In genomic region chr11:20631026-20631940, GRCm38 (mm10) we compare ENCODE assay signal across 8 mouse cellular contexts.
DNase-seq lines count a peak whose midpoint lies in the region; ATAC-seq and TF ChIP-seq lines count a peak whose summit lies in the region.

No protein-coding gene starts in this region.

- peak overlapping the region; percentile 54 for H3K4me3 ChIP-seq in C2C12 (ENCODE audit: insufficient read depth, poor library complexity, severe bottlenecking)
- peak overlapping the region; percentile 80 for H3K4me3 ChIP-seq in bone marrow, adult 2 months (replicated peaks; ENCODE audit: control insufficient read depth, low read depth, low read length)
- peak overlapping the region; percentile 90 for H3K4me3 ChIP-seq in embryonic facial prominence, embryonic 14.5 days (ENCODE audit: low read depth, low read length)
- peak overlapping the region; percentile 73 for H3K4me3 ChIP-seq in limb, embryonic 13.5 days
- peak overlapping the region; percentile 74 for H3K4me3 ChIP-seq in midbrain, embryonic 15.5 days

- H3K4me2 ChIP-seq in embryonic facial prominence, embryonic 14.5 days (ENCODE audit: low read depth, low read length) = peak overlapping the region; percentile 60
- H3K4me2 ChIP-seq in limb, embryonic 13.5 days (replicated peaks) = peak overlapping the region; percentile 82
- peak overlapping the region; percentile 76 for H3K4me2 ChIP-seq in midbrain, embryonic 15.5 days

- H3K9me3 ChIP-seq in embryonic facial prominence, embryonic 14.5 days (ENCODE audit: control insufficient read depth, low read length) = no peaks in the 10 kb centered on the region
- H3K9me3 ChIP-seq in limb, embryonic 13.5 days = no peaks in the 10 kb centered on the region
- no peaks in the 10 kb centered on the region for H3K9me3 ChIP-seq in midbrain, embryonic 15.5 days

- TF ChIP-seq POLR2A in bone marrow, adult 2 months (IDR thresholded peaks at IDR 0.05; ENCODE audit: borderline replicate concordance, control insufficient read depth, low read depth, low read length) = no peak; the same call in 1 of the 2 replicates

- H3K79me2 ChIP-seq in C2C12 (ENCODE audit: control insufficient read depth, insufficient read depth) = peaks cover 64% of the 10 kb centered on the region

- peak overlapping the region; percentile 95 for H3K9ac ChIP-seq in embryonic facial prominence, embryonic 14.5 days (ENCODE audit: low read depth, low read length)
- peak overlapping the region; percentile 83 for H3K9ac ChIP-seq in limb, embryonic 13.5 days
- H3K9ac ChIP-seq in midbrain, embryonic 15.5 days = peak overlapping the region; percentile 73

- no peaks in the 10 kb centered on the region for H3K4me1 ChIP-seq in bone marrow, adult 2 months (ENCODE audit: control insufficient read depth, insufficient read depth, low read length)
- peaks cover 15% of the 10 kb centered on the region for H3K4me1 ChIP-seq in embryonic facial prominence, embryonic 14.5 days (ENCODE audit: control insufficient read depth, insufficient read depth, low read length)
- H3K4me1 ChIP-seq in limb, embryonic 13.5 days = peaks cover 39% of the 10 kb centered on the region
- H3K4me1 ChIP-seq in midbrain, embryonic 15.5 days = peaks cover 25% of the 10 kb centered on the region

- H3K27ac ChIP-seq in bone marrow, adult 2 months (ENCODE audit: control insufficient read depth, insufficient read depth, low read depth, low read length, poor library complexity) = peak overlapping the region; percentile 91
- peak overlapping the region; percentile 98 for H3K27ac ChIP-seq in embryonic facial prominence, embryonic 14.5 days (replicated peaks; ENCODE audit: low read depth, low read length)
- H3K27ac ChIP-seq in limb, embryonic 13.5 days = peak overlapping the region; percentile 97
- peak overlapping the region; percentile 89 for H3K27ac ChIP-seq in midbrain, embryonic 15.5 days

- ATAC-seq in embryonic facial prominence, embryonic 14.5 days (ENCODE audit: low read depth) = peak; percentile 88
- ATAC-seq in limb, embryonic 13.5 days (ENCODE audit: low FRiP score, low read depth) = peak; percentile 91
- peak; percentile 94 for ATAC-seq in midbrain, embryonic 15.5 days (replicated peaks)

- no peaks in the 10 kb centered on the region for H3K27me3 ChIP-seq in C2C12 (ENCODE audit: control insufficient read depth, insufficient read depth, insufficient read length)
- no peaks in the 10 kb centered on the region for H3K27me3 ChIP-seq in embryonic facial prominence, embryonic 14.5 days (replicated peaks; ENCODE audit: control insufficient read depth, insufficient read depth, low read length)
- no peaks in the 10 kb centered on the region for H3K27me3 ChIP-seq in limb, embryonic 13.5 days
- no peaks in the 10 kb centered on the region for H3K27me3 ChIP-seq in midbrain, embryonic 15.5 days (replicated peaks)

- TF ChIP-seq CTCF in C2C12 (IDR thresholded peaks at IDR 0.05; ENCODE audit: control insufficient read depth, insufficient read depth, insufficient read length) = no peak
- no peak for TF ChIP-seq CTCF in bone marrow, adult 2 months (IDR thresholded peaks at IDR 0.05; ENCODE audit: control insufficient read depth, insufficient read depth, low read length)

- H3ac ChIP-seq in C2C12 (ENCODE audit: control insufficient read depth, insufficient read length, low read depth) = peak overlapping the region; percentile 27

- peak; percentile 98 for DNase-seq in embryonic facial prominence, embryonic 14.5 days (ENCODE audit: low spot score)
- DNase-seq in heart, adult 8-10 months (ENCODE audit: low spot score) = peak; percentile 97
- DNase-seq in kidney, adult 8-10 months = peak; percentile 97 to 99
- peak; percentile 96 to 97 for DNase-seq in spleen, postnatal 36 days (ENCODE audit: low spot score in 2 of 2)

- H3K79me3 ChIP-seq in C2C12 (ENCODE audit: low read depth) = peaks cover 38% of the 10 kb centered on the region

- 1% methylated on average over 35 of the region's 36 CpGs for WGBS in bone marrow, adult 2 months
- WGBS in embryonic facial prominence, embryonic 14.5 days = 4% methylated on average over 26 of the region's 36 CpGs
- WGBS in limb, embryonic 13.5 days = 2% methylated on average over 35 of the region's 36 CpGs
- 3% methylated on average over 34 of the region's 36 CpGs for WGBS in midbrain, embryonic 15.5 days

- H3K36me3 ChIP-seq in C2C12 (ENCODE audit: control insufficient read depth, insufficient read depth) = no peaks in the 10 kb centered on the region
- H3K36me3 ChIP-seq in embryonic facial prominence, embryonic 14.5 days (ENCODE audit: control insufficient read depth, insufficient read depth, low read length) = no peaks in the 10 kb centered on the region
- no peaks in the 10 kb centered on the region for H3K36me3 ChIP-seq in limb, embryonic 13.5 days
- H3K36me3 ChIP-seq in midbrain, embryonic 15.5 days (replicated peaks) = no peaks in the 10 kb centered on the region

TF ChIP-seq in C2C12, 6 proteins besides CTCF, POLR2A, EP300 and RAD21:
- TF ChIP-seq FOSL1 (IDR thresholded peaks at IDR 0.05; ENCODE audit: insufficient read depth, low read length, poor library complexity, severe bottlenecking) (no peak), CEBPB (IDR thresholded peaks at IDR 0.05; ENCODE audit: low read depth) (no peak), MYOD1 (IDR thresholded peaks at IDR 0.05; ENCODE audit: control insufficient read depth, insufficient read length, low read depth) (no peak), USF1 (IDR thresholded peaks at IDR 0.05; ENCODE audit: low read depth) (no peak), MYOG (IDR thresholded peaks at IDR 0.05; ENCODE audit: control insufficient read depth, extremely low read depth, insufficient read length) (no peak), MAX (IDR thresholded peaks at IDR 0.05) (peak; percentile 63)
TF ChIP-seq in C2C12: peak in this region for 1.

Comparison
In these comparisons a context has a peak if more than half of its experiments do, and no peak if none do; other contexts are left out.
1. Peak in every context shown above with its lines: DNase-seq, ATAC-seq, H3K4me3 ChIP-seq and H3K27ac ChIP-seq.